1 mouse cellular context compared by ENCODE assay signal in genomic region chr10:79974668-79975067, GRCm38 (mm10).
TF ChIP-seq lines count a peak whose summit lies in the region.

No protein-coding gene starts in this region.

TF ChIP-seq in MEL, 35 proteins besides CTCF, POLR2A, EP300 and RAD21:
- TF ChIP-seq MEF2A (IDR thresholded peaks at IDR 0.05; ENCODE audit: extremely low read depth, insufficient replicate concordance, low read depth, low read length, poor library complexity, severe bottlenecking) (no peak), ZMIZ1 (IDR thresholded peaks at IDR 0.05; ENCODE audit: low read depth, low read length) (no peak), NELFE (IDR thresholded peaks at IDR 0.05; ENCODE audit: low read depth, low read length) (no peak), NRF1 (IDR thresholded peaks at IDR 0.05; ENCODE audit: insufficient read depth, low read depth, low read length, poor library complexity, severe bottlenecking) (no peak), MAX (IDR thresholded peaks at IDR 0.05; ENCODE audit: low read length) (no peak), USF1 (IDR thresholded peaks at IDR 0.05; ENCODE audit: low read depth, low read length) (no peak), MXI1 (IDR thresholded peaks at IDR 0.05; ENCODE audit: low read depth, low read length) (no peak), HCFC1 (IDR thresholded peaks at IDR 0.05; ENCODE audit: low read depth, low read length) (no peak), ELF1 (IDR thresholded peaks at IDR 0.05; ENCODE audit: low read depth, low read length) (no peak)
